Mouse (Mus musculus): ENCODE measurements at regions not wholly inside any gene's neighbourhood (a gene's known extent, or its start where the extent isn't known, plus 50 kb on each side); places are given as distances from the start of the nearest gene placed in this dataset.
A peak's percentile ranks its signal among the peaks of the same experiment; 100 is the strongest.

GRCm38 (mm10) chr2:64860113-64860512 is 164.7 kb downstream of the Grb14 start:
- no peak for DNase-seq (ENCODE audit: low spot score)

GRCm38 (mm10) chr2:64853918-64854317 is 170.9 kb downstream of the Grb14 start:
- DNase-seq (ENCODE audit: low spot score): peak; percentile 34

DNA sequence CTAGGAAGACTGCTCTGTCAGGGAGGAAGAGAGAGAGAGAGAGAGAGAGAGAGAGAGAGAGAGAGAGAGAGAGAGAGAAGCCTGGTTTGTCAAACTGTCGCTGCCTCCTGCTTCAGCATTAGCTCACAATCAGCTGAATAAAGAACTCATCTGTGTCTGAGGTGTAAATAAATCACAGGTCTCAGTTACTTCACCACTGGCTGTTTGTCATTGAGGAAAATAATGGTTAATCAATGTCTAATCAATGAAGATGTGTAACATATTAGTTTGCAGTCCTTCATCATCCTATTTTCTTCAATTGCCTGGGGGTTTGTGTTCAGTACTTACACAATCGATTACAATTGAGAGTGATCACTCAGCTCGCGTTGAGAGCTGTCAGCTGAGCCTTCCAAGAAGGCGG is 171.9 kb downstream of the Grb14 start:
- DNase-seq (ENCODE audit: low spot score): no peak

- no peak for DNase-seq (ENCODE audit: low spot score)
Measured at GRCm38 (mm10) chr2:64851096-64851495, 173.7 kb downstream of the Grb14 start.

- DNase-seq (ENCODE audit: low spot score): no peak
Measured at GRCm38 (mm10) chr2:64850656-64851055, 174.1 kb downstream of the Grb14 start.

GRCm38 (mm10) chr2:64824494-64824893 is 200.3 kb downstream of the Grb14 start:
- DNase-seq (ENCODE audit: low spot score): no peak

DNA sequence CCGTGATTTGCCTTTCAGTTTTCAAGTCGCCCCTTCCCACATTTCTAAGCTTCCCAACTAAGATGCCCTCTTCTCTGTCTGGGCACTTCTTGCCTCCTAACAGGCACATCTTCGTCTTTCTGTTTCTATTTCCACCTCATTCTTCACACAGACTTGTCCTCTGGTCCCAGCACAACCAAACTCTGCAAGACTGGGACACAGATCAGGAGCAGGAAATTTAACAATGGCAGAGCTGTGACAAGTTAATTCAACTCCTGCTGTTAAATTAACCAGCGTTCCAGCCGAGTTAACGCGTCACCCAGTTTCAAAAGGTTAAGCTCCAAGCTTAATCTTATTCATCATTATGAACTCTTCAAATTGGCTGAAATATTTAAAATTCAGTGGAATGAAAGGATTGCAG is 200.9 kb downstream of the Grb14 start:
- no peak for DNase-seq (ENCODE audit: low spot score)

GRCm38 (mm10) chr2:64823074-64823473 is 201.7 kb downstream of the Grb14 start:
- no peak for DNase-seq (ENCODE audit: low spot score)

- no peak for DNase-seq (ENCODE audit: low spot score)
Measured at GRCm38 (mm10) chr2:64818159-64818558, 206.6 kb downstream of the Grb14 start.

Data from gastrocnemius, adult 18-20 months (tissue).